Mouse (Mus musculus) megakaryocyte, embryonic 14.5 days (primary cell): ENCODE data around the gene Rad51b. TPM values are rescaled to one million over a fixed set of nuclear protein-coding genes. Genes with fewer than 3 reads are reported as not detected.

Source experiments
- H3K27me3 ChIP-seq: replicated peaks from 2 replicates; pipeline ENCODE3; 2012; ENCODE audit warnings: inconsistent platforms
- H3K36me3 ChIP-seq: replicated peaks from 2 replicates; pipeline ENCODE3; 2012; ENCODE audit warnings: low read length, inconsistent platforms, mixed read lengths
- H3K4me1 ChIP-seq: 2 replicates; pipeline ENCODE4 v1.6.1; 2012; ENCODE audit warnings: inconsistent platforms
- H3K4me3 ChIP-seq: replicated peaks from 2 replicates; pipeline ENCODE3; 2012; ENCODE audit warnings: moderate library complexity, mild to moderate bottlenecking, inconsistent platforms
- H3K9me3 ChIP-seq: 2 replicates; pipeline ENCODE4 v1.6.1; 2012; ENCODE audit warnings: inconsistent platforms
- FLI1 ChIP-seq: IDR thresholded peaks from 2 replicates; pipeline ENCODE4 v1.6.1; 2012; ENCODE audit warnings: low read length, inconsistent platforms, mixed read lengths
- GATA1 ChIP-seq: IDR thresholded peaks from 3 replicates; pipeline ENCODE4 v1.6.1; 2012; ENCODE audit warnings: mixed read lengths, low read length, inconsistent platforms, borderline replicate concordance
- polyA plus RNA-seq: library from polyadenylated mRNA; stranded (reverse); fragments of >175 nt; gene quantifications from 2 replicates; pipeline ENCODE4 v1.2.3, GENCODE M21; 2012; ENCODE audit warnings: low replicate concordance; ENCODE audit not compliant: insufficient read depth

Rad51b gene
- polyA plus RNA-seq, 1 experiment, result 0.30 TPM

GRCm38 (mm10) chr12:79708423-79708733 lies 411.3 kb downstream of the Rad51b start:
- Histone ChIP-seq H3K4me1 (0 out of 2 replicates have a peak, but pooled peaks cover 3% of the 10 kb centered on the region), H3K4me3 (no peak overlapping the region), H3K36me3 (no peaks in the 10 kb centered on the region), H3K27me3 (peaks cover 8% of the 10 kb centered on the region), H3K9me3 (no peaks in the 10 kb centered on the region)
- TF ChIP-seq GATA1 (no peak), FLI1 (no peak)

GRCm38 (mm10) chr12:79713286-79713685 lies 416.2 kb downstream of the Rad51b start:
- Histone ChIP-seq H3K36me3 (no peaks in the 10 kb centered on the region), H3K27me3 (peaks cover 7% of the 10 kb centered on the region), H3K4me1 (0 out of 2 replicates have a peak, but pooled peaks cover 3% of the 10 kb centered on the region), H3K4me3 (no peak overlapping the region), H3K9me3 (no peaks in the 10 kb centered on the region)
- TF ChIP-seq GATA1 (no peak), FLI1 (no peak)

GRCm38 (mm10) chr12:79714484-79714883 lies 417.4 kb downstream of the Rad51b start:
- TF ChIP-seq GATA1, result no peak
- H3K4me1 ChIP-seq, result 0 out of 2 replicates have a peak, but pooled peaks cover 3% of the 10 kb centered on the region

DNA sequence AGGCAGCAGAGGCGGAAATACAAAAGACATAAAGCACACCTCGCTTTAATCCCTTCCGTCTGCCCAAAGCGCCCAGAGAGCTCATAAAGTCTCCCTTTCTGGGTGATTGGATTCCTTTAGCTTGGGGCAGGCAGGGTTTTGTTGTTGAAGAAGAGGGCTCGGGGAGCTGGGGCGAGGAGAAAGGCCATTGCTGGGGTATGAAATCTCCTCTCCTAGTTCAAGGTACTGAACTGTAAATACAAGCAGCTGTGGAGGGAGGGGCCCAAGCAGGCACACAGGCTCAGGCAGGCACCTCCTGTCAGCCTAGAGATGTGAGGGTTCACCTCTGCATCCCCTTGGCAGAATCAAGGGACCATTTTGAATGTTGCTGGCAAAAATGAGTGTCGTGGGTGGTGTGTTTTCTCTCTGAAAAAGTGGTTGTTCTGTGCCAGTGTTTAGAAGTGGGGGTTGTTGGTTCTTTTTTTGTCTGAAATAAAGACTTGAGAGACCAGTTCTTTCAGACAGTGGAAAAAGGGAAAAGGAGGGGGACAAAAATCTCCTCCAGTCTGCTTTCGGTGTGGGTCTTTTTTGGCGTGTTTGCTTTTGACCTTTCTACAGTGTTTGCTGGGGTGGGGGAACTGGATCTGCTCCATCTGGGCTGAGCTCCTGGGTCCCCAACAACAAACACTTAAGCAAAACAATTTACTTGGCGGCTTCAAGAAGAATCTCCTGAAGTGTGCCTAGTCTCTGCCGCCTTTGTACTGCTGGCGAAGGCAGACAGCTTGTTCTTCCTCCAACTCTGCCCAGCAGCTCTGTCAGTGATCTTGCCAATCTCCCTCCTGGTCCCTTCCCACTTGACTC lies 418.6 kb downstream of the Rad51b start:
- Histone ChIP-seq H3K4me3 (no peak overlapping the region), H3K27me3 (peaks cover 8% of the 10 kb centered on the region), H3K9me3 (no peaks in the 10 kb centered on the region), H3K36me3 (no peaks in the 10 kb centered on the region), H3K4me1 (0 out of 2 replicates have a peak, but pooled peaks cover 6% of the 10 kb centered on the region)
- TF ChIP-seq FLI1 (no peak), GATA1 (no peak)

More at GRCm38 (mm10) chr12:79714484-79714883, 417.4 kb downstream of the Rad51b start:
- H3K27me3 ChIP-seq, result peaks cover 8% of the 10 kb centered on the region
- H3K36me3 ChIP-seq, result no peaks in the 10 kb centered on the region
- H3K9me3 ChIP-seq, result no peaks in the 10 kb centered on the region
- no peak overlapping the region for H3K4me3 ChIP-seq

- Histone ChIP-seq H3K27me3 (peaks cover 4% of the 10 kb centered on the region), H3K4me1 (0 out of 2 replicates have a peak, but pooled peaks cover 2% of the 10 kb centered on the region), H3K4me3 (no peak overlapping the region), H3K36me3 (no peaks in the 10 kb centered on the region), H3K9me3 (no peaks in the 10 kb centered on the region)
- TF ChIP-seq GATA1 (no peak), FLI1 (no peak)
Measured at GRCm38 (mm10) chr12:79719091-79719846, 422.2 kb downstream of the Rad51b start.

GRCm38 (mm10) chr12:79719847-79720201 lies 422.7 kb downstream of the Rad51b start:
- Histone ChIP-seq H3K36me3 (no peaks in the 10 kb centered on the region), H3K4me1 (0 out of 2 replicates have a peak, but pooled peaks cover 2% of the 10 kb centered on the region), H3K9me3 (no peaks in the 10 kb centered on the region), H3K27me3 (peaks cover 4% of the 10 kb centered on the region), H3K4me3 (no peak overlapping the region)
- TF ChIP-seq FLI1, result no peak
- TF ChIP-seq GATA1, result no peak

DNA sequence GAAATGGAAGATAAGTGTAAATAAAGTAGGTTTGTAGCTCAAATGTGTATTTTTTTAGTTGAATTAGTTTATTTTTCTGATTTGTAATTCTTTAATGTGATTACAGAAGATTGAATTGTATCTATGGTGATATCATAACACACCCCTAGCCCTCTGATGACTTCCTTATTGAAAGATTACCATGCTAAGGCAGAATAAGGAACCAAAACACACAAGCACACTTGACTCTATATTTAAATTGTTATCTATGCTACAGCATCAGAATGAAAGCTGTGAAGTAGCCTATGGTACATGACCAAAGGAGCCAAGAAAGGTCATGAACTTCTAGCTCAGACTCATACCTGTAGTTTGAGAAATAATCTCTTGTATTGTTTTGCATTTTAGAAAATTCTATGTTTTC lies 427.8 kb downstream of the Rad51b start:
- TF ChIP-seq FLI1 (no peak), GATA1 (no peak)
- no peak overlapping the region for H3K4me3 ChIP-seq
- 0 out of 2 replicates have a peak, but pooled peaks cover under 1% of the 10 kb centered on the region for H3K4me1 ChIP-seq
- no peaks in the 10 kb centered on the region for H3K27me3 ChIP-seq
- peaks cover 24% of the 10 kb centered on the region for H3K9me3 ChIP-seq
- peaks cover 3% of the 10 kb centered on the region for H3K36me3 ChIP-seq

- Histone ChIP-seq H3K4me3 (no peak overlapping the region), H3K4me1 (no peaks in the 10 kb centered on the region), H3K36me3 (peaks cover 3% of the 10 kb centered on the region), H3K9me3 (peaks cover 26% of the 10 kb centered on the region), H3K27me3 (no peaks in the 10 kb centered on the region)
- TF ChIP-seq FLI1 (no peak), GATA1 (no peak)
Measured at GRCm38 (mm10) chr12:79725711-79726110, 428.6 kb downstream of the Rad51b start.

- no peak for TF ChIP-seq FLI1
- no peak for TF ChIP-seq GATA1
- Histone ChIP-seq H3K27me3 (no peaks in the 10 kb centered on the region), H3K9me3 (peaks cover 26% of the 10 kb centered on the region)
Measured at GRCm38 (mm10) chr12:79726116-79726515, 429.0 kb downstream of the Rad51b start.

DNA sequence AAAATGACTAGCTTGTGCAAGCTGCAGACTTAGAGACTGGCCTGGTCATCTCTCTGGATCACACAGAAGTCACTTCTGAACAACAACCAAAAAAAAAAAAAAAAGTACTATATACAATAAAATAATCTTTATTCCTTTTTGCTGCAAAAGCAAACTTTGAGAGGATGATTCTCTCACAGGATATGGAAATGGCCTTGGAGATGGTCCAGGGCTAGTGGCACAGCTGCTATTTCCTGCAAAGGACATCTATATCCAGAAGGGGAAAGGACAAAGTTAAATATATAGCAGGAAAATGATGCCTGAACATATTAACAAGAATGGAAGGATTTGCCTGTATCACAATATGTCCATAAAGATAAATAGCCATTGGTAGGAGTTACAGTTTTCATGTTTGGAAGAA lies 429.9 kb downstream of the Rad51b start:
- H3K9me3 ChIP-seq, result peaks cover 26% of the 10 kb centered on the region
- peaks cover 3% of the 10 kb centered on the region for H3K36me3 ChIP-seq
- no peaks in the 10 kb centered on the region for H3K4me1 ChIP-seq
- no peak for TF ChIP-seq GATA1
- TF ChIP-seq FLI1, result no peak
- no peak overlapping the region for H3K4me3 ChIP-seq
- no peaks in the 10 kb centered on the region for H3K27me3 ChIP-seq

More at GRCm38 (mm10) chr12:79726116-79726515, 429.0 kb downstream of the Rad51b start:
- Histone ChIP-seq H3K36me3 (peaks cover 3% of the 10 kb centered on the region), H3K4me3 (no peak overlapping the region), H3K4me1 (no peaks in the 10 kb centered on the region)
